Comparison of ENCODE assay signal across 8 mouse cellular contexts in genomic region chr14:25516640-25517591, GRCm38 (mm10). TPM values are rescaled to one million over a fixed set of nuclear protein-coding genes. Genes with fewer than 3 reads are reported as not detected.
DNase-seq lines count a peak whose midpoint lies in the region; ATAC-seq lines count a peak whose summit lies in the region.

No protein-coding gene starts in this region.

- DNase-seq in right cerebral cortex, postnatal 4 days = peak; percentile 30
- no peak for DNase-seq in right cerebral cortex, postnatal 36 days (ENCODE audit: low spot score in 2 of 2)
- peak; percentile 58 for DNase-seq in cerebellum, adult 8-10 months
- DNase-seq in limb, embryonic 11.5 days (ENCODE audit: low spot score) = peak; percentile 56
- DNase-seq in monocyte, adult 2 months (ENCODE audit: low read depth in 1 of 2, low spot score in 2 of 2) = peak; percentile 57 to 67
- no peak for DNase-seq in c-Kit-positive CD71-positive TER-119-positive erythroid progenitor cells, embryonic 14.5 days (ENCODE audit: low spot score)
- no peak for DNase-seq in urinary bladder, postnatal 14 days (ENCODE audit: low spot score)

- no peak overlapping the region for H3K4me3 ChIP-seq in heart, embryonic 14.5 days (ENCODE audit: control insufficient read depth in 1 of 2, insufficient read depth in 1 of 2, low read depth in 1 of 2, low read length in 2 of 2)
- H3K4me3 ChIP-seq in limb, embryonic 11.5 days (ENCODE audit: low read depth, low read length) = no peak overlapping the region

- peak overlapping the region; percentile 51 for H3K9ac ChIP-seq in heart, embryonic 14.5 days (ENCODE audit: low read length)
- H3K9ac ChIP-seq in limb, embryonic 11.5 days (ENCODE audit: low read length) = no peak overlapping the region

- H3K27me3 ChIP-seq in heart, embryonic 14.5 days (ENCODE audit: control insufficient read depth, insufficient read depth, low read length) = no peaks in the 10 kb centered on the region
- H3K27me3 ChIP-seq in limb, embryonic 11.5 days (ENCODE audit: control insufficient read depth, insufficient read depth, low read length) = no peaks in the 10 kb centered on the region

- peak overlapping the region; percentile 13 for H3K4me2 ChIP-seq in heart, embryonic 14.5 days (ENCODE audit: low read length)
- H3K4me2 ChIP-seq in limb, embryonic 11.5 days (ENCODE audit: low read depth, severe bottlenecking) = no peak overlapping the region

- WGBS in heart, embryonic 14.5 days = 8% methylated on average over 13 of the region's 13 CpGs
- 31% methylated on average over 13 of the region's 13 CpGs for WGBS in limb, embryonic 11.5 days

- H3K36me3 ChIP-seq in heart, embryonic 14.5 days (ENCODE audit: control insufficient read depth, insufficient read depth, low read length) = peaks cover 4% of the 10 kb centered on the region; the same call in 1 of the 2 replicates
- peaks cover 2% of the 10 kb centered on the region; the same call in 1 of the 2 replicates for H3K36me3 ChIP-seq in limb, embryonic 11.5 days (ENCODE audit: control insufficient read depth, insufficient read depth, low read length)

- no peaks in the 10 kb centered on the region for H3K9me3 ChIP-seq in heart, embryonic 14.5 days (ENCODE audit: control insufficient read depth, low read length)
- H3K9me3 ChIP-seq in limb, embryonic 11.5 days (ENCODE audit: control insufficient read depth, low read length) = no peaks in the 10 kb centered on the region

- peak overlapping the region; percentile 84 to 88 for H3K27ac ChIP-seq in heart, embryonic 14.5 days (replicated peaks in 1 of 2; ENCODE audit: control insufficient read depth in 1 of 2, insufficient read depth in 1 of 2, low read depth in 2 of 2, low read length in 2 of 2)
- peak overlapping the region; percentile 45; the same call in 1 of the 2 replicates for H3K27ac ChIP-seq in limb, embryonic 11.5 days (replicated peaks; ENCODE audit: low read depth, low read length)

- peaks cover 70 to 90% of the 10 kb centered on the region in 2 experiments for H3K4me1 ChIP-seq in heart, embryonic 14.5 days (ENCODE audit: control insufficient read depth in 2 of 2, insufficient read depth in 2 of 2, low read length in 2 of 2)
- peaks cover 58% of the 10 kb centered on the region for H3K4me1 ChIP-seq in limb, embryonic 11.5 days (ENCODE audit: control insufficient read depth, insufficient read depth, low read length)

- peak; percentile 55 for ATAC-seq in heart, embryonic 14.5 days (ENCODE audit: insufficient number of reproducible peaks, insufficient read depth, low FRiP score, low read depth)
- no peak for ATAC-seq in limb, embryonic 11.5 days (ENCODE audit: insufficient number of reproducible peaks, low FRiP score, low TSS enrichment, low read depth)

RNA-seq across cellular contexts. Expression of gene Zmiz1, which starts 57.9 kb away (rescaled TPM):
- polyA plus RNA-seq in heart, embryonic 14.5 days (2014; fragmentation: Nextera tagmentation; extraction: Ambion mirVana) = 27.7 and 31.3 TPM in 2 replicates
- polyA plus RNA-seq in limb, embryonic 11.5 days (2014; fragmentation: Nextera tagmentation; extraction: Ambion mirVana) = 59.0 and 66.7 TPM in 2 replicates

Comparison
In these comparisons a context has a peak if more than half of its experiments do, and no peak if none do; other contexts are left out.
1. DNase-seq: peak in right cerebral cortex, postnatal 4 days (single experiment), cerebellum, adult 8-10 months (single experiment), limb, embryonic 11.5 days (single experiment) and monocyte, adult 2 months (2 of 2); none in right cerebral cortex, postnatal 36 days (0 of 2), c-Kit-positive CD71-positive TER-119-positive erythroid progenitor cells, embryonic 14.5 days (single experiment) and urinary bladder, postnatal 14 days (single experiment).